Mouse (Mus musculus) embryonic fibroblast, embryonic 13.5 days (primary cell): ENCODE results near the gene Tmem270.

ENCODE experiments used
- CTCF ChIP-seq: IDR thresholded peaks from 2 replicates; pipeline ENCODE4 v1.5.1; 2011; ENCODE audit warnings: mild to moderate bottlenecking, control low read depth, low read length, moderate library complexity, borderline replicate concordance; ENCODE audit not compliant: insufficient read depth
- POLR2A ChIP-seq: IDR thresholded peaks from 2 replicates; pipeline ENCODE4 v1.6.1; 2011; ENCODE audit warnings: low read depth, mild to moderate bottlenecking, control low read depth, low read length, moderate library complexity

DNA sequence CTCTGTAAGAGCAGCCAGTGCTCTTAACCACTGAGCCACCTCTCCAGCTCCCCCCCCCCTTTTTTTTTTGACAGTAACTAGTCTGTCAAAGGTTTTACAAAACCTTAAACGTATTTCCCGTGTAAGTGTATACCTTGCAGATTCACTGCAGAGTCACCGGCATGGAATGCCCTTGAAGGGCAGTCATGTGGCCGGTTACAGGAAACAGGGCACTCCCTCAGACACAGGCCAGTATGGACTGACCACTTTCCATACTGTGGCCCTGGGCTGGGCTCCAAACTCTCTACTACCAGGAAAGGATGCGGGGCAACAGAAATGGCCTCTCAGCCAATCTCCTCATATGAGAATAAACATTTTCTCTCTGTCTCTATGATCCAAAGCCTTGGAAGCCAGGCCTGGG is 49.0 kb upstream of the Tmem270 start:
- TF ChIP-seq CTCF (no peak), POLR2A (no peak)
